ENCODE assay signal across 8 mouse cellular contexts in genomic region chr14:40958986-40959381, GRCm38 (mm10). TPM values are rescaled to one million over a fixed set of nuclear protein-coding genes. Genes with fewer than 3 reads are reported as not detected.
A peak's percentile ranks its signal among the peaks of the same experiment; 100 is the strongest.
DNase-seq lines count a peak whose midpoint lies in the region; ATAC-seq and TF ChIP-seq lines count a peak whose summit lies in the region.

No protein-coding gene starts in this region.

- H3K36me3 ChIP-seq in embryonic facial prominence, embryonic 10.5 days (replicated peaks): 0 out of 2 replicates have a peak, but pooled peaks cover 4% of the 10 kb centered on the region
- no peaks in the 10 kb centered on the region for H3K36me3 ChIP-seq in hindbrain, embryonic 13.5 days
- no peaks in the 10 kb centered on the region for H3K36me3 ChIP-seq in liver, embryonic 13.5 days

- 0 out of 2 replicates have a peak overlapping the region, but pooled peaks have one; percentile 1 for H3K4me3 ChIP-seq in embryonic facial prominence, embryonic 10.5 days
- H3K4me3 ChIP-seq in hindbrain, embryonic 13.5 days: no peak overlapping the region
- H3K4me3 ChIP-seq in liver, embryonic 13.5 days (replicated peaks): no peak overlapping the region
- no peak overlapping the region for H3K4me3 ChIP-seq in olfactory bulb, adult 2 months (ENCODE audit: insufficient read depth, low read depth, low read length)

- WGBS in embryonic facial prominence, embryonic 10.5 days: 24% methylated on average over 2 of the region's 2 CpGs
- 32% methylated on average over 2 of the region's 2 CpGs for WGBS in hindbrain, embryonic 13.5 days
- 46% methylated on average over 2 of the region's 2 CpGs for whole genome bisulfite sequencing in liver, embryonic 13.5 days (ENCODE audit: insufficient replicate concordance)
- WGBS in olfactory bulb, adult 2 months: 81% methylated on average over 2 of the region's 2 CpGs

- H3K27me3 ChIP-seq in embryonic facial prominence, embryonic 10.5 days (replicated peaks; ENCODE audit: low read depth, poor library complexity, severe bottlenecking): no peaks in the 10 kb centered on the region
- no peaks in the 10 kb centered on the region for H3K27me3 ChIP-seq in hindbrain, embryonic 13.5 days
- H3K27me3 ChIP-seq in liver, embryonic 13.5 days: no peaks in the 10 kb centered on the region

- H3K4me2 ChIP-seq in hindbrain, embryonic 13.5 days: no peak overlapping the region
- H3K4me2 ChIP-seq in liver, embryonic 13.5 days: peak overlapping the region; percentile 36

- H3K9ac ChIP-seq in hindbrain, embryonic 13.5 days: no peak overlapping the region
- H3K9ac ChIP-seq in liver, embryonic 13.5 days: peak overlapping the region; percentile 39

- TF ChIP-seq CTCF in olfactory bulb, adult 2 months (IDR thresholded peaks at IDR 0.05; ENCODE audit: insufficient read depth, low read depth, low read length): no peak

- ATAC-seq in hindbrain, embryonic 13.5 days (ENCODE audit: low FRiP score): no peak
- ATAC-seq in liver, embryonic 13.5 days (ENCODE audit: low read depth): no peak

- H3K27ac ChIP-seq in embryonic facial prominence, embryonic 10.5 days (replicated peaks): peak overlapping the region; percentile 81
- H3K27ac ChIP-seq in hindbrain, embryonic 13.5 days: peak overlapping the region; percentile 99
- peak overlapping the region; percentile 82 for H3K27ac ChIP-seq in liver, embryonic 13.5 days
- H3K27ac ChIP-seq in olfactory bulb, adult 2 months (ENCODE audit: insufficient read depth, low read depth, low read length): peak overlapping the region; percentile 76

- H3K9me3 ChIP-seq in embryonic facial prominence, embryonic 10.5 days: no peaks in the 10 kb centered on the region
- no peaks in the 10 kb centered on the region for H3K9me3 ChIP-seq in hindbrain, embryonic 13.5 days
- H3K9me3 ChIP-seq in liver, embryonic 13.5 days (replicated peaks): no peaks in the 10 kb centered on the region

- no peak for TF ChIP-seq POLR2A in olfactory bulb, adult 2 months (IDR thresholded peaks at IDR 0.05; ENCODE audit: insufficient read depth, low read depth, low read length)

- peaks cover 89% of the 10 kb centered on the region for H3K4me1 ChIP-seq in embryonic facial prominence, embryonic 10.5 days
- peaks cover 89% of the 10 kb centered on the region for H3K4me1 ChIP-seq in hindbrain, embryonic 13.5 days (replicated peaks)
- peaks cover 91% of the 10 kb centered on the region for H3K4me1 ChIP-seq in liver, embryonic 13.5 days (replicated peaks)
- peaks cover 38% of the 10 kb centered on the region for H3K4me1 ChIP-seq in olfactory bulb, adult 2 months (ENCODE audit: control insufficient read depth, insufficient read depth, low read length)

- peak; percentile 25 for DNase-seq in adrenal gland, adult 8-10 months
- no peak for DNase-seq in adrenal gland, postnatal 25 days
- DNase-seq in embryonic facial prominence, embryonic 10.5 days (ENCODE audit: low spot score): no peak
- no peak for DNase-seq in liver, embryonic 13.5 days
- no peak for DNase-seq in frontal cortex, postnatal 10 days (ENCODE audit: low spot score in 2 of 2)
- no peak for DNase-seq in cerebellum, postnatal 4 days (ENCODE audit: low spot score in 2 of 2)

RNA-seq across cellular contexts. Expression of gene Tspan14, which starts 7.6 kb away (rescaled TPM):
- total RNA-seq in adrenal gland, adult 8-10 months (2022): 10 to 100 TPM; 31.2 to 34.6 (median 33.0) TPM
- total RNA-seq in adrenal gland, postnatal 25 days (2021): 24.7 and 31.1 TPM in 2 replicates
- 88.1 and 92.5 TPM in 2 replicates for polyA plus RNA-seq in embryonic facial prominence, embryonic 10.5 days (2016; fragmentation: Nextera tagmentation; extraction: Ambion mirVana)
- 76.4 and 77.0 TPM in 2 replicates for polyA plus RNA-seq in hindbrain, embryonic 13.5 days (2015; fragmentation: Nextera tagmentation; extraction: Ambion mirVana)
- polyA plus RNA-seq in liver, embryonic 13.5 days (2015; fragmentation: Nextera tagmentation; extraction: Ambion mirVana): 32.9 and 37.5 TPM in 2 replicates
- not detected in 2 replicates for polyA plus RNA-seq in olfactory bulb, adult 2 months (2012; ENCODE audit: insufficient read depth, insufficient read length, low replicate concordance, missing spikeins)

RNA-seq across cellular contexts. Expression of gene Fam213a, which starts 54.6 kb away (rescaled TPM):
- total RNA-seq in adrenal gland, adult 8-10 months (2022): 10 to 100 TPM; 39.2 to 77.5 (median 71.6) TPM
- 58.3 and 81.5 TPM in 2 replicates for total RNA-seq in adrenal gland, postnatal 25 days (2021)
- polyA plus RNA-seq in embryonic facial prominence, embryonic 10.5 days (2016; fragmentation: Nextera tagmentation; extraction: Ambion mirVana): 36.6 and 40.1 TPM in 2 replicates
- polyA plus RNA-seq in hindbrain, embryonic 13.5 days (2015; fragmentation: Nextera tagmentation; extraction: Ambion mirVana): 78.5 and 81.6 TPM in 2 replicates
- polyA plus RNA-seq in liver, embryonic 13.5 days (2015; fragmentation: Nextera tagmentation; extraction: Ambion mirVana): 67.9 and 78.3 TPM in 2 replicates
- not detected in 2 replicates for polyA plus RNA-seq in olfactory bulb, adult 2 months (2012; ENCODE audit: insufficient read depth, insufficient read length, low replicate concordance, missing spikeins)

Comparison
In these comparisons a context has a peak if more than half of its experiments do, and no peak if none do; other contexts are left out.
1. RNA of gene Tspan14, which starts 7.6 kb away (polyA plus RNA-seq): 88.1 to 92.5 TPM in embryonic facial prominence, embryonic 10.5 days, 76.4 to 77.0 TPM in hindbrain, embryonic 13.5 days and 32.9 to 37.5 TPM in liver, embryonic 13.5 days; not detected in olfactory bulb, adult 2 months; every median in the first group is over 10 times any median in the second.
2. RNA of gene Fam213a, which starts 54.6 kb away (polyA plus RNA-seq): 78.5 to 81.6 TPM in hindbrain, embryonic 13.5 days, 67.9 to 78.3 TPM in liver, embryonic 13.5 days and 36.6 to 40.1 TPM in embryonic facial prominence, embryonic 10.5 days; not detected in olfactory bulb, adult 2 months; every median in the first group is over 10 times any median in the second.
3. Peak in every context shown above with its lines, with median percentiles within 50 percentile points of each other: H3K27ac ChIP-seq.